Mouse (Mus musculus) heart, postnatal 4 days (tissue): Measurements from ENCODE around the gene Tex45. TPM values are rescaled to one million over a fixed set of nuclear protein-coding genes. Genes with fewer than 3 reads are reported as not detected.

Source experiments
- DNase-seq: peaks from one replicate; pipeline ENCODE4 v3.0.0; 2021
- total RNA-seq, 2 experiments: library from RNA; stranded (reverse); gene quantifications; 2 replicates each; pipeline ENCODE4 v1.2.3; 2021

The Tex45 gene
- under 1 TPM in 1 of 2 experiments, not detected in 1; 0.32 TPM for total RNA-seq

DNA sequence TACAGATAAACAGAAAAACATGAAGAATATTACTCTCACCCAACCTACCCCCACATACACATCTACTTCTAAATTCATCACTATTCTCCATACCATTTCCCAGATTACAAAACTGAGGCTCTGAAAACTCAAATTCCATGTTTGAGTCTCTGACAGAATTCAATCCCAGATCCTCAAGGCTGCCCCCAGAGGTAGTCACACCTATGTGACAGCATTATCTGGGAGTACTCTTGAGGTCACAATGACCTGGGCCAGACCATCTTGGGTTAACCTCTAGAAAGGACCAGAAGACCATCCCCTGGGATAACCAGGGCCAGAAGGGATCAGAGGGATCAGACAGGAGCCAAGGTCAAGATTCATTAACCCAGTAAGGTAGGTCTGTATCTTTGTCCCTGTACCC lies at the start of gene Tex45:
Gene Tex45 (plus strand): TSS at position 301 of the 400 bp plus-strand sequence.
- no peak for DNase-seq

DNA sequence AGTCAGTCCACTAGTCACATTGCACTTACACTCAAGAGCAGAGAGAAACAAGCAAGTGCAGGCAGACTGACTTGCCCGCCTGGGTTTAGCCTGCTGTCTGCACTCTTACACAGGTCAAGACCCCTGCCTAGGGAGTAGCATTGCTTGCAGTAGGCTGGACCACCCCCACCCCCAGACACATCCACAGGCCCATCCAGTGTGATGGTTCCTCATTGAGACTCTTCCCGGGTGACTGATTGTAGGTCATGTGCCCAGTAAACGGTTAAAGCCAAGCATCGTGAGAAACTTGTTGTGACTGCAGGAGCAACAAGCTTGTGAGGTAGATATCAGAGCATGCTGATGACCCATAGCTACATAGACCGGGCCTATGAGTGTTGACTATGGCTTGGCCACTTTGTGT lies 49.2 kb upstream of the Tex45 start:
- no peak for DNase-seq

DNA sequence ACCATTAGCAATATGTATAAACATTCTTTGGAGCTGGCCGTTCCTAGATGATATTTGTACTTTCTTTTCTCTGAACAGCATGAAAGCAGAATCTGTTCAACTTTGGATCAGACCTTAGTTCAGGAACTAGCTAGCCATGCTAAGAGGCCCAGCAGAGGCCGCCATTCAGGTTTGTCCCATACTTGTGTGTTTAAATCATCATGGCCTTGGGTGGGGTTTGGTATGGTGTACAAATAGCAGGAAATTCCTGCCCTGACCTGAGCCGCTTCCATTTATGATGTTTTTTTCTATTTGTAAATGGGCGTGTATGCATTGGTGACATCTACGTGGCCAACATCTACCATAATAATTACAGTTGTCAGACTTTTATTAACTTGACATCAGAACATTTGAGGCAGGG lies 45.4 kb upstream of the Tex45 start:
- DNase-seq = no peak

DNA sequence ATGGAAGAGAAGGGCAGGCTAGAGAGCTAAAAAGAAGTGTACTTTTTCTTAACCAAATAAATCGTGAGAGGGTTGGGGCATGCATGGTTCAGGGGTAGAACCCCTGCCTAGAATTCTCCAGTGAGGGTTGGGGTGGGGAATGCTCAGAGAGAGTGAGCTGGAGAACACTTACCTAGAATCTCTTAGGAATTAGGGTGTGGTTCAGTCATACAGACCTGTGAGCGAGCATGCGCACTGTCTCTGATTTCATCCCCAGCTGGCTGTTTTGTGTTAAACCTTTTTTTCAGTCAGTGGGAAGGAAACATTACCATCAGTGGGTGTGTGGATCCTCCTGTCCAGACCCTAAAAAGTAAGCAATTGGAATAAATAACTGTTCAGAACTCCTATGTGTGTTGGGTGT lies 44.5 kb upstream of the Tex45 start:
- no peak for DNase-seq

GRCm38 (mm10) chr8:3428426-3428825 lies 42.2 kb upstream of the Tex45 start:
- DNase-seq = no peak

- DNase-seq = peak; percentile 55
Observed at GRCm38 (mm10) chr8:3429966-3430365, 40.7 kb upstream of the Tex45 start.

DNA sequence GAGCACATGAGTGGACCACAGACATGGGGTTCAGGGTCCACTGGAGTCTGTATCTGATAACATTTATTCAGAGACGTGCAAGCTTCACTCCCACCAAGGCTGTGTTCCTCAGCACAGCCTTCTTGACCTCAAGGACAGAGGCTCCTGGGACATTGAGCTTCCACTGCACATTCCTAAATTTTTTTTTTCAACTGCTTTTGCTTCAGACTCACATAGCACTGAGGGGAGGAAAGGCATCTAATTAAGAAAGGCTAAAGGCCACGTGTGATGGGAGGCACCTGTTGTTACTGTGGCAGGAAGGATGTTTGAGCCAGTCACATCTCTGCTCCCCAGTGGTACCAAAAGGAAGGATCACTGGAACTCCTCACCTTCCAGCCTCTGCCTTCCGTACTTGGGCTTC lies 39.5 kb upstream of the Tex45 start:
- no peak for DNase-seq

DNA sequence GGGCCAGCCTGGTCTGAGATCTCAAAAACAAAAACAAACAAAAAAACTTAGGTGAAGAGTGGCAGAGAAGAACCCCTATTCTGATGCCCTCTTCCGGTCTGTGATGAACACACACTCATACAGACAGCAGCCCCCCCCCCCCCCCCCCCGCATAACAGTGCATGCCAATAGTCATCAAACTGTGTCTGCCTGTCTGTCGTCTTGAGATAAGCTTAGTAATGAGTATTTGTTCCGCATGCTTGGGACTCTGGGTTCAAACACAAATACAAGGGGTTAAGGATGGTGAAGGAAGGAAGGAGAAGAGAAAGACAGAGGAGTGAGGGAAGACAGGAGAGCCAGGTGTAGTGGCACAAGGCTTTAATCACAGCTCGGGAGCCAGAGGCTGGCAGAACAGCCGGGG lies 34.2 kb upstream of the Tex45 start:
- no peak for DNase-seq

DNA sequence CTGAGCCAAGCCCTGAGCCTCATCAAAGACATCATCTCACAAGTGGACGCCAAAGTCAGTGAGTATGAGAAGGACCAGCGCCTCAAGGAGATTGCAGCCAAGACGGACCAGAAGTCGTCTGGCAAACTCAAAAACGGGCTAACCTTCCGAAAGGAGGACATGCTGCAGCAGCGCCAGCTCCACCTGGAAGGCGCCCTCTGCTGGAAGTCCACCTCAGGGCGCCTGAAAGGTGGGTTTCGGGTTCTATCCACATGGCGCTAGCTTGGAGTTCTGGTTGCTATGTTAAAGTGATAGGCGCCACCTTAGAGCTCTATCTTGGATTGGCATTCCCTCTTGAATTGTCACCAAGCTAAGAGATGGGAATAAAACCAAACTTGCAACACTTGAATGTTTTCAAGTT lies 31.2 kb upstream of the Tex45 start:
- DNase-seq = peak; percentile 21

GRCm38 (mm10) chr8:3449226-3449625 lies 21.4 kb upstream of the Tex45 start:
- DNase-seq = no peak

DNA sequence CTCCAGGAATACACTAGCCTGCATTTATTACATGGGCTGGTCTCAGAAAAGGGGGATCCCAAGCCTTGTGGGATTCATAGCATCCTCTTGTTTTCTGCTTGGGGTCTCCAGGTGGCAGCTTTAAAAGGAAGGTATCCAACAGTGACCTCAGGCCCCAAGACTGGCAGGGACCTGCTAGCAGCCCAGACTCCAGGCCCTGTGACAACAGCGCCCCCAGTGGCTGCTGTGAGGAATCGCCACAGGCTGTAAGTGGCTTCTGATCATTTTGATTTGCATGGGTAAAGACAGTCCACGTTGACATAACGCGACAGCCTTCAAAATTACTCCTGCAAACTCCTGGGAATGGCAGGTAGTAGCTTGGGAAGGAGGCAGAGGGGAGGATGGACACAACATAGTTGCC lies 20.0 kb upstream of the Tex45 start:
- peak; percentile 69 for DNase-seq

DNA sequence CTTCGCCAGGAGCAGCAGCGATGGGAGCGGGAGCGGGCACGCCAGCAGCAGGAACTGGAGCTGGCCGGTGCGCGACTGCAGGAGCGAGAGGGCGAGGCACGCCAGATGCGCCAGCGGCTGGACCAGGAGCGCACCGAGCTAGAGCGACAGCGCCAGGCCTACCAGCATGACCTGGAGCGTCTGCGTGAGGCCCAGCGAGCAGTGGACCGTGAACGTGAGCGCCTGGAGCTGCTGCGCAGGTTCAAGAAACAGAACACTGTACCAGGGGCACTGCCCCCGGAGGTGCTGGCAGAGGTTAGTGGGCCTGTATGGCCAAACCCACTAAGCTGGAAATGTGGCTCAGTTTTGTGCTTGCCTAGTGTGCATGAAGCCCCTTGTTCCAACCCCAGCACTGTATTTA lies 18.7 kb upstream of the Tex45 start:
- no peak for DNase-seq

DNA sequence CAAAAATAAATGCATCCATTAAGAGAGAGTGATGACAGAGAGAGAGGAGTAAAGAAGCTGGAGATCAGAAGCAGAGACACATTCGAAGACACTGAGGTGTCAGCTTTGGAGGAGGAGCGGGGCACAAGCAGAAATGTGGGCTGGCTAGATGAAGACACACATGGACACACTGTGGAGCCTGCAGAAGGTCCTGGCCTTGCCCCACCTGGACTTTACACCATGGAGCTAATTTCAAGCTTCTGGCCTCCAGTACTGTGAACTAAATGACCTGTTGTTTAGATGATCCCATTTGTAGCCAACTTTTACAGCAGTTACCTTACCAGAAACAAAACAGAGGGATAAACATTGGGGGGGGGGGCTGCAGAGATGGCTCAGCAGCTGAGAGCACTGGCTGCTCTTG lies 7.4 kb upstream of the Tex45 start:
- DNase-seq = no peak

GRCm38 (mm10) chr8:3464309-3464708 lies 6.4 kb upstream of the Tex45 start:
- peak; percentile 46 for DNase-seq

- peak; percentile 99 for DNase-seq
Observed at GRCm38 (mm10) chr8:3467006-3467885, 3.4 kb upstream of the Tex45 start, which contains the start of gene Pex11g. Gene Pex11g (minus strand): TSS chr8:3467680.

DNA sequence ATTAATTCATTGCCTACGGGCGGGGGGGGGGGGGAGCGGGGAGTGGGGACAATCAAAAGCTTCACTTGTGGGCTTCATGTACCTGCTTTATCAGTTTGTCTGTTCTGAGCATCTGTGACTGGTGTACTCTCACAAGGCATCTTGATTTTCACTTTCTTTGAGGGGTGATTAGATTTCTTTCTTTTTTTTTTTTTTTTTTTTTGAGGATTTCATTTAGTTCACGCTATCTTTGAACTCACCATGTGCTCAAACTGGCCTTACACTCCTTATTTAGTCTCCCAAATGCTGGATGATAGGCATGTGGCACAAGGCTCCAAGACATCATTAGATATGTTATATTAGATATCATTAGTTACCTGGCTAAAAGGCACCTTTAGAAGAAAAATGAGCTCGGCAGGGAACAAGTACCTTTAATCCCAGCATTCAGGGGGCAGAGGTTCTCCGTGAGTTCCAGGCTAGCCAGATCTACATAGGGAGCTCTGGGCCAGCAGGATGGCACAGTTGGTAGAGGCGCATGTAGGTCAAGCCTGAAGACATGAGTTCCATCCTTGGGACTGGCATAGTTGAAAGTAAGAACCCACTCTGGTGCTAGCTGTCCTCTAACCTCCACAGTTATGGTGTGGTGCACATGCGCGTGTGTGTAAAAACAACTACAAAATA lies 2.6 kb upstream of the Tex45 start:
- no peak for DNase-seq

DNA sequence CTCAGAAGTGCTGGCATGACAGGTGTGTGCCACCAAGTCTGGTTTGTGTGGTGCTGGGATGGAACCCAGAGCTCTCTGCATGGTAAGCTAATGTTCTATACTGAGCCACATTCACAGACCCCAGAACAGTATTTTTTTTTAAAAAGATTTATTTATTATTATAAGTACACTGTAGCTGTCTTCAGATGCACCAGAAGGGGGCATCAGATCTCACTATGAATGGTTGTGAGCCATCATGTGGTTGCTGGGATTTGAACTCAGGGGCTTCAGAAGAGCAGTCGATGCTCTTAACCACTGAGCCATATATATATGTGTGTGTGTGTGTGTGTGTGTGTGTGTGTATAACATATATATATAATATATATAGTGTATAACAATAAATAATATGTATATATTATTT lies 1.8 kb upstream of the Tex45 start:
- no peak for DNase-seq

GRCm38 (mm10) chr8:3475715-3476429 lies 5.2 kb downstream of the Tex45 start:
- no peak for DNase-seq

- DNase-seq = no peak
Observed at GRCm38 (mm10) chr8:3480221-3480785, 9.6 kb downstream of the Tex45 start.

DNA sequence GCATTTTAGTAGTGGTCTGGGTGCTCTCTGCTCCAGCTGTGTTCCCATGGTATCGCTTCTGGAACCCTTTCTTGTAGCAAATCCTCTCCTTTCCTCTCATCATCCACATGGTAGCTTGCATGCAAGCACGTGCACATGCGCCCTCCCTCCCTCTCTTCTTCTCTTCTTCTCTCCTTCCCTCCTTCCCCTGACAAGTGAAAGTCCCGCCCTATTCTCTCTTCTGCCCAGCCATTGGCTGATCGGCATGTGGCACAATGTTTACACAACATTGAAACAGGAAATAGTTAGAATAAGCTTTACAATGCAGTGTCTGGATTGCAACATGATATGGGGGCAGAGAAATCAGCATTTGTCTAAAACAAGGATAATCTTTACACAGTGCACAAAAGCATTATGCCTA lies 10.9 kb downstream of the Tex45 start:
- DNase-seq = no peak

GRCm38 (mm10) chr8:3482240-3482740 lies 11.6 kb downstream of the Tex45 start:
- DNase-seq = no peak

GRCm38 (mm10) chr8:3483546-3483945 lies 12.9 kb downstream of the Tex45 start:
- no peak for DNase-seq

DNA sequence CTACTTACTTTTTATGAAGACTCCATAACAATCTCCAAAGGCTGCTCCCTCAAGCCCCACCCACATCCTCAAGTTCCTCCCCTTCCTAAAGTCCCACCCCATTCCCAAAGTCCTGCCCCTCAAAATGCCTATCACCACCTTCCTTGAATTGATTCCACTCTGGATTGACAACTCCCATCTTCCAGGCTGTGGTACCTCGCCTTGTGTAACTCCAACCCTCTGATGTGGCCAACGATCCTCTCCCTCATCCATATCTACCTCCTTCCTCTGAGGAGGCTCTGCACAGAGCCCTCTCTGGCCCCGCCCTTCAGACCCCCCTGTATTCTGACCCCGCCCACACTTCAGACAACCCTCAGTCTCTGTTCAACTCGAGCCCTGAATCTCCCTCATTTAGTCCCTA lies 14.5 kb downstream of the Tex45 start:
- no peak for DNase-seq
